Mouse (Mus musculus) brain, embryonic 18.5 days (tissue): ENCODE data around the gene Vmn1r217.
"Not testable (repeated sequence)": the region's sequence is repeated elsewhere in the genome, so short reads cannot be mapped to it uniquely, and the experiment has no call there.

Experiments used
- DNase-seq: peaks from one replicate; pipeline ENCODE4 v3.0.0-alpha.2; 2012; ENCODE audit warnings: low read depth, low spot score

The Vmn1r217 gene

DNA sequence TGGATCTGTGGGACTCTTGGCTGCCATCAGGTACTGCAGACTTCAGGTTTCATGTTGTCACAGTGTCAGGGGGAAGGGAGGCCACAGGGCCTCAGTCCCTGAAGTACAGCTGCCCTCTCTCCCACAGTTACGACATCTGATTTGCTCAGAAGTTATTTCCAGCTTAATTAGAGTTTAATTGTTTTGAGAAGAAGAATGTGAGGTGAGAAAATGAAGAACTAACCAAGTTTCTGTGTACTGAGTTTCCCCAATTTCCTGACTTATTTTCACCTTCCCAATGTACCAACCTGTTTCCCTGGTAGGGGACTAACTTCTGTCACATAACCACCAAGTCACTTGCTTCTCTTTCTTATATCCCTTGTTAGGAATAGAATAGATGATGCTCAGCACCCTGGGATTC, at the start of gene Vmn1r217:
Gene Vmn1r217 (minus strand): TSS at position 101 of the 400 bp plus-strand sequence.
- DNase-seq = not testable (repeated sequence)

DNA sequence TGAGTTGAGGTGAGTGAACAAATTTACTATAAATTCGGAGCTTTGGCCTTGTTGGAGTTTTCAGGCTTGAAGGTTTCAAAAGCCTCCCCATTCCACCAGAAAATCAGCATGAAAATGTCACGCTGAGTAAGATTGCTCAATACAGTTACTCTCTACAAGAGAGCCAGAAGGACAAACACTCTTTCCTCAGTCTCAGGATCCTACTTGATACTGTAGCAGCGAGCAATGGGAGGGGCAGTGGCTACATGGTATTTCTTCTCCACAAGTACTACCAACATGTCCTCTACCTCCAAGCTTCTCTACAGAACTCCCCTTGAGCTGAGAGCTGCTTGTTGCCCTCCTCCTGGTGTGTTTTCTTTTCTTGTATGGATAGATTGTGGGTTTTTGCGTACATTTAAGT, 48.4 kb upstream of the Vmn1r217 start:
- not testable (repeated sequence) for DNase-seq

DNA sequence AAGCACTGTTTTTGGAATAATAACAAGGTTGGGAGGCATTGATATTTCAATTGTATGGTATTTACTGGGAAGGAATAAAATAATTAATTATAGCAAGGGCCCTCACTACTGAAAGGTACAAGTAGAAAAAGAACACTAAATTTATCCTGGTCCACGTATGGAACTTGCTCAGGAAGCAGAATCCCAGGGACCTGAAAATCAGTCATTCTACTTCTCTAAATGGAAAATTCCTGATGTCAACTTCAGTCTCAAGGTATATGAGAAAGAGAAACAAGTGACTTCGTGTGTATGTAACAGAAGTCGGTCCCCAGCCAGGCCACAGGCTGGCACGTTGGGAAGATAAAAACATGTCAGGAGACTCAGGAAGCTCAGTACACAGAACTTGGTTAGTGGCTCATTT, 41.0 kb upstream of the Vmn1r217 start, which contains the start of gene Vmn1r219:
Gene Vmn1r219 (plus strand): TSS at position 301 of the 400 bp plus-strand sequence.
- no peak for DNase-seq

DNA sequence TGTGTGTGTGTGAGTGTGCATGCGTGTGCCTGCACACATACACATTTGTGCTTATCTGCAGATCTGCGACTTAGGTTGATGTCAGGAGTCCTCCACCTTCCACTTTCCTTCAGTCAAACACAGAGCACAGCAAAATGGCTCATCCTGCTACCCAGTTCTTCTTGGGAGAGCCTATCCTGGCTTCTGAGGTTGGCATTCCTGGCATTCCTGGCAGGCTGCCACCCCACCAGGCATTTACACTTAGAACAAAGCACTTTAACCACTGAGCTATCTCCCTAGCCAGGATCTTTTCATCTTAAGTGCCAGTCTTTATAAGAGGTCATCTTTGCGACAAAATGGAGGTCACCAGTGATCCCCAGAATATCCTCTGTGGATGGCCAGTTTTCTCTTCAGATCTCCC, 39.8 kb upstream of the Vmn1r217 start:
- DNase-seq = no peak

DNA sequence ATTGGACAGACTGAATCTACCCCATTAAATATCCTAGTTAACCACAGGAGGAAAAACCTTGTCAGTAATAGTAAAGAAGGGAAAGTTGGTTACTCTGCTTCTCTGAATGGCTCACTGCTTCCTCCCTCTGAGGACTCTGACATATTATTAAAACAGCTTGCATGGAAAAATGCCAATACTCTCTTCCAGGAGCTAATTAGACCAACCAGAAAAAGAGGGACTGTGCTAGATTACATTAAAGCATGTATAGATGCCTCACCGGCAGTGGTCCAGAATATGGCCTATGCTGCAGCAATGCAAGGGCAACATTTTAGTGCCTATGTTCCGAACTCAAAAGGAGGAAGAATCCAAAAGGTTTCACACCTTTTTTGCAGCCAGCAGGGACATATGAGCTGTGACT, 20.9 kb upstream of the Vmn1r217 start:
- DNase-seq = no peak

DNA sequence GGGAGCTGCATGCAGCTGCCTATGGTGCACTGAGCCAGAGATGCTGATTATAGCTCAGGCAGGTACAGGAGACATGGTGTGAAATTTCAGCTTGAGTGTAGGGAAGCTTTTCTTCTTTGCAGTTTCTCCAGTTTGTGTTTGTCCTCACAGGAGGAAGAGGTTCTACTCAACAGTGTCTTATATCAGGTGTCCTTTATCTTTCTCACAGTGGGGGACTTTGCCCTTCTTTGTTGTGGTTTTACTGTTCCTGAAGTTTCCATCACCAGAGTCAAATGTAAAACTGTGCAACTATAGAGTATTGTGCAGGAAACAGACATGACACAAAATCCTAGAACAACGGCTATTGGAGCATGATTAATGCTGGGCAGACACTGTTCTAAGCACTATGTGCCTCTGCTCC, 15.5 kb upstream of the Vmn1r217 start:
- no peak for DNase-seq

DNA sequence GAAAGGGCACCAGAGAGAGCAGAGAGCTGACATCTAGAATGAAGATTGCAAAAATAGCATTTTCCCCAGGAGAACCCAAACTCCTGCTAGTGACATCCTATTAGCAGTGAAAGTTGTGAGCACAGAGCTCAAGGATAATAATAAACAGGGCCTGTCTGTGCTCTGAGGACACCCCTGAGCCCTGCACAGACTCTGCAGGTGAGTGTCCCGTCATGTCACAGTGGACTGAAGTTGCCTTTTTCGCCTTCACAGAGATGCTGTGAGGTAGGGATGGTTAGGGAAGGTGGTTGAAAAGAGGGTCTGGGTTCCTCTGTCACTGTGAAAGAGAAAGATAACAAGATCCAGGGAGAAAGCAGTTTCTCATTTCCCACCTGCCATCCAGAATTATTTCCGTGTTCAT, 15.1 kb upstream of the Vmn1r217 start, which contains the start of gene Vmn1r218:
Gene Vmn1r218 (plus strand): TSS at position 57 of the 400 bp plus-strand sequence.
- DNase-seq = no peak

DNA sequence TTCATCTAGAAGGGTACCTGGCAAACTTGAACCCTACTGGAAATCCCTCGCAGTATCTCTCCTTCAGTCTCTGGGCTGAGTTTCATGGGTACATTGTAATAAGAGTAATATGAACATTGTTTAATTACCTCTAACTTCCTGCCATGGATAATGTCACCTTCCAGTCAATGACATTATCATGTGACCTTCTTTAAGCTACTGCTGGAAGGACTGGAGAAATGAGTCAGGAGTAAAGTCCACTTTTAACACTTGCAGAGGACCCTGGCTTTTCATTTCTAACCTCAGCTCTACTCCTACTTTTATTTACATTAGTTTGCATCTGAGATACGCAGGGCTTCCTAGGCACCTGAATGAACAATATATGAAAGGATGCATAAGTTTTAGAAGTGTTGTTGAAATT, 2.6 kb upstream of the Vmn1r217 start:
- no peak for DNase-seq

DNA sequence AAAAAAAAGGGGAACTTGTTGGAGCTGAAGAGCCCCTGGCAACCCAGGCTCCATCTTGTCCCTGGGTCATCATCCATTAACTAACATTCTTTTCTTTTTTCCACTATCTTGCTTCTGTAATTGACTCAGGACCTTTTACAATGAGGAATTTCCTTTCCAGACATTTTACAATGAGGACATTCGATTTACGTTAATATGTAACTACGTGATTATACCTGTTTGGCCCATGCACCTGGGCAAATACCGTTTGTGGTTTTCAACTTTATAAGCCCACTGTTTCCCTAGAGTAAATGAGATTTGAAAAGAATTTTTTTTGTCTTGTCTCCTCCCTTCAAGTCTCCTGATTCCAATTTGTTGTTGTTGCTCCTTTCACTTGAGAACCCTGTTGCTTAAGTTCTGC, 23.6 kb downstream of the Vmn1r217 start:
- no peak for DNase-seq

DNA sequence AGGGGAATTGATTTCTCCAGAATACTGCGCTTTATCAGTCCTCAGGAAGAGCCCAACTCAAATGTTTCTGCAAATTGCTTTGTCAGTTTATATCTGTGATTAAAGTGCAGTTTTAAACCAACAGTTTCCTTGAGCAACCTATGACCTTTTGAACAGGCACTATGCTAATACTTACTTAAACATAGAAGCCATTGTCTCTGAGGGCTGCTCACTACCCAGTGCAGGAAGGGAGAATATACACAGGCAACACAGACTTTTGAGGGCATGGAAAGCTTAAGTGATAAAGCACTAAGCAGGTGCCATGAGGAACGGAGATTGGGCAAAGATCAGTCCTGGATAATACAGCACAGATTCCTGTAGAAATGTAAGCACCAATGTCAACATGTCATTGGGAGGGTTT, 48.7 kb downstream of the Vmn1r217 start:
- no peak for DNase-seq

DNA sequence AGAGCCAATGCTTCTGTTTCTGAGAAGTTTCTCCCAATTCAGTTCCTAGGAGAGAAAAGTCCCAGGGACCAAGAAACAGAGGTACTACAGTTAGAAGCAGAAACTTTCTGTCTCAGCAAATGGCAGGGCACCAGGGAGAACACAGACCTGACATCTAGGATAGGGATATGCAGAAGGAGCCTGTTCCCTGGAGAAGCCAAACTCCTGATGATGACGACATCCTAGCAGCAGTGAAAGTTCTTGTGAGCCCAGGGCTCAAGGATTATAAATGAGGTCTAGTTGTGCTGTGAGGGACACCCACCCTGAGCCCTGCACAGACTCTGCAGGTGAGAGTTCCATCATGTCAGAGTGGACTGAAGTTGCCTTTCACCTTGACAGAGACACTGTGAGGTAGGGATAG, 50.3 kb downstream of the Vmn1r217 start, which contains the start of gene Vmn1r215:
Gene Vmn1r215 (plus strand): TSS at position 301 of the 400 bp plus-strand sequence.
- no peak for DNase-seq

DNA sequence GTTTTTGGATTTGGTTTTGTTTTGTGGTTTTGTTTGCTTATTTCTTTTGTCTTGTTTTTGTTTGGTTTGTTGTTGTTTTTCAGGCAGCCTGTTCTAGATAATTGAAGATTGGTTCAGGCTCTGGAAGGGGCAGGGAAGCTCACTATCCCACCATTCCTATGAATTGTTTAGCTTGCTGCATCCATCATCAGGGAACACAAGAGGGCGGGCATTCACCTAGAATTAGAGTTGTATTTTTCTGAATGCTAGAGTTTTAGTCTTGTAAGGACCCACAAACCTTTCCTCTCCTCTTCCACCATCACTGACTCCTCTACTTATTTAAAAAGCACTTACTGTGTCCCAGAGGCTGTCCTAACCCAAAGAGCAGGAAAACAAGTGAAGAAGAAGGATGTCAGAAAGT, 60.2 kb downstream of the Vmn1r217 start:
- DNase-seq = no peak
